Mouse (Mus musculus) T-helper 1 cell (primary cell): Measurements from ENCODE around the gene Zfp982.
"Not testable (repeated sequence)": the region's sequence is repeated elsewhere in the genome, so short reads cannot be mapped to it uniquely, and the experiment has no call there.

ENCODE experiments used
- in situ Hi-C: fragments of 300-600 bp; cut with MboI, MseI; formaldehyde crosslinking; loops from one replicate; pipeline ENCODE4 v1.15.1; 2025; ENCODE audit warnings: high pct_unique_total_duplicates

Zfp982 gene

DNA sequence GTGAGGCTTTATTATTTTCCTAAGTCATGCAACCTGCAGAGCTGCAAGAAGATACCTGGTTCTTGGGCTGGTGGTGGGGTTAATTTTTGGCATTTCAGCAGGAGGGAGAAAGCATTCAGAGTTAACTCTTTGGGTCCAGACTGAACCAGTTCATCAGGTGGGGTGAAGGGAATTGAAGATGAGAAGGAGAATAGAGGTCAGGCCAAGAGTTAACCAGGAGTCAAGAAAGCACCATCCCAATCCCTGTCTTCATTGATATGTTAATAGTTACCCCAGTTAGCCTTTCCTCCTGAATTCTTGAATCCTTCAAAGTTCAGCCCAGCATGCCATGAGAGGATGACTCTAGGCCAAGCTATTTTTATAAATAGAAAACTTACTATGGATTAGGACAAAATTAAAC lies 65.8 kb downstream of the Zfp982 start:
- in situ Hi-C loops, result not testable (repeated sequence)

GRCm38 (mm10) chr4:147559096-147559495 lies 66.9 kb downstream of the Zfp982 start:
- in situ Hi-C loops, result not testable (repeated sequence)
